Mouse (Mus musculus) heart, embryonic 16.5 days (tissue): ENCODE results near the gene Nr5a1. TPM values are rescaled to one million over a fixed set of nuclear protein-coding genes. Genes with fewer than 3 reads are reported as not detected.

Experiments used
- ATAC-seq: fragments of 200-750 bp; cut with Nextera tagmentation; replicated peaks from 2 replicates; pipeline ENCODE4 v1.8.0; 2017; ENCODE audit warnings: moderate number of reproducible peaks; ENCODE audit not compliant: insufficient read depth, low FRiP score; ENCODE audit errors: extremely low read depth
- H3K27ac ChIP-seq: fragments of 300-500 bp; sonication (generic); 2 replicates; pipeline ENCODE4 v1.5.1; 2014; ENCODE audit warnings: mild to moderate bottlenecking, low read length, control low read depth, moderate library complexity
- H3K27me3 ChIP-seq: fragments of 300-500 bp; sonication (generic); 2 replicates; pipeline ENCODE4 v1.6.1; 2014; ENCODE audit warnings: low read length, mixed read lengths; ENCODE audit not compliant: control insufficient read depth, insufficient read depth
- H3K36me3 ChIP-seq: fragments of 300-500 bp; sonication (generic); 2 replicates; pipeline ENCODE4 v1.6.1; 2014; ENCODE audit not compliant: control insufficient read depth, insufficient read depth
- H3K4me1 ChIP-seq: fragments of 300-500 bp; sonication (generic); 2 replicates; pipeline ENCODE4 v1.6.1; 2014; ENCODE audit warnings: low read length, mixed read lengths; ENCODE audit not compliant: control insufficient read depth, insufficient read depth
- H3K4me2 ChIP-seq: fragments of 300-500 bp; sonication (generic); 2 replicates; pipeline ENCODE4 v1.6.1; 2014; ENCODE audit warnings: low read depth, mild to moderate bottlenecking, control low read depth, low read length
- H3K4me3 ChIP-seq: fragments of 300-500 bp; sonication (generic); 2 replicates; pipeline ENCODE4 v1.5.1; 2014; ENCODE audit warnings: mild to moderate bottlenecking, control low read depth, low read length
- H3K9ac ChIP-seq: fragments of 300-500 bp; sonication (generic); 2 replicates; pipeline ENCODE4 v1.6.1; 2014; ENCODE audit warnings: low read length, control low read depth
- H3K9me3 ChIP-seq: fragments of 300-500 bp; sonication (generic); replicated peaks from 2 replicates; pipeline ENCODE4 v1.6.1; 2016; ENCODE audit warnings: low read length; ENCODE audit not compliant: control insufficient read depth
- WGBS: fragments of 180-500 bp; shearing (Covaris S2); extraction: QIAGEN DNeasy Blood & Tissue Kit; methylation state at CpG from one replicate; pipeline ENCODE4 v1.1.7; 2014; 5-methylcytosine and 5-hydroxymethylcytosine counted together
- polyA plus RNA-seq: library from polyadenylated mRNA; unstranded; fragments of >200 nt; fragmentation: Nextera tagmentation; extraction: Ambion mirVana; gene quantifications from 2 replicates; pipeline ENCODE4 v1.2.1, GENCODE M21; 2015

Nr5a1 gene
- polyA plus RNA-seq, 1 experiment from 2014 or later, result not detected

DNA sequence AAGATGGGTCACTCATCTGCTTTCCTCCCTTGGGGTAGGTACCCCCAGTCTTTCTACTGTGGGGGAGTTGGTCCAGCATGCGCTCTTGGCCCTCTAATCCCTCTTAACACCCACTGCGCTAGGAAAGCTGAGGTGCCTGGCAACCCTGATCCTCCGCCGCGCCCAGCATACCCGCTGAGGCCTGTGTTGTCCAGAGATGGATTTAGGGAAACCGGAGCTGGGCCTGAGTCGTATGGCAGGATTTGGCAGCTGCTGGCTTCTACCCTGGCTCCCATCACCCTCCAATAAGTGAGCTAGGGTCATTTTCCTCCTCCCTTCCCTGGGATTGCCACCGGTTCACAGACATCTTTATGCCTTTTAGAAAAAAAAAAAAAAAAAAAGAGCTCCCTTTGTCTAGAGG is 18.6 kb downstream of the Nr5a1 start:
- no peak overlapping the region for H3K4me2 ChIP-seq
- no peak overlapping the region for H3K4me3 ChIP-seq
- no peaks in the 10 kb centered on the region for H3K4me1 ChIP-seq
- WGBS, result 69% methylated on average over 9 of the region's 9 CpGs
- no peaks in the 10 kb centered on the region for H3K36me3 ChIP-seq
- no peak overlapping the region for H3K27ac ChIP-seq
- peaks cover 22% of the 10 kb centered on the region for H3K27me3 ChIP-seq
- no peaks in the 10 kb centered on the region for H3K9me3 ChIP-seq
- no peak for ATAC-seq
- H3K9ac ChIP-seq, result no peak overlapping the region

- no peak overlapping the region for H3K4me2 ChIP-seq
- H3K9me3 ChIP-seq, result no peaks in the 10 kb centered on the region
- no peak for ATAC-seq
- H3K9ac ChIP-seq, result no peak overlapping the region
- H3K36me3 ChIP-seq, result no peaks in the 10 kb centered on the region
- H3K27me3 ChIP-seq, result peaks cover 21% of the 10 kb centered on the region
- 8% methylated on average over 8 of the region's 8 CpGs for WGBS
- H3K4me1 ChIP-seq, result peaks cover 5% of the 10 kb centered on the region
- H3K27ac ChIP-seq, result no peak overlapping the region
- H3K4me3 ChIP-seq, result no peak overlapping the region
Measured at GRCm38 (mm10) chr2:38691542-38691941, 22.8 kb downstream of the Nr5a1 start.

DNA sequence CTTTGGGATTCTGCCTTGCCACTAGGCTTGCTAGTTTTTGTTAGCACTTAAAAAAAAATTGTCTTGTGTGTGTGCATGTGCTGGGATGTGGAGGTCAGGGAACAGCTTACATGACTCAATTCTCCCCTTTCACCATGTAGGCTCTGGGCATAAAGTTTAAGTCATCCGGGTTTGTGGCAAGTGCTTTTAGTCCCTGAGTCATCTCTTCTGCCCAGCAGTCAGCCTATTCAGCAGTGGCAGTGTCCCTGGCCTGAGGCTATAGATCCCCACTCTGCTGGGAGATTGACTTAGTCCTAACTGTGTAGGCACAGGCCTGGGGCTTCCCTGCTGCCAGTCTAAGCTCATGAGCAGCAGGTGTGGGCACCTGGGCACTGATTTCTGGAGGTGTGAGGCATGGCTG is 24.5 kb downstream of the Nr5a1 start:
- H3K4me2 ChIP-seq, result no peak overlapping the region
- no peak overlapping the region for H3K9ac ChIP-seq
- no peak for ATAC-seq
- H3K36me3 ChIP-seq, result no peaks in the 10 kb centered on the region
- WGBS, result 79% methylated on average over 1 of the region's 1 CpGs
- peaks cover 5% of the 10 kb centered on the region for H3K4me1 ChIP-seq
- no peak overlapping the region for H3K27ac ChIP-seq
- no peaks in the 10 kb centered on the region for H3K9me3 ChIP-seq
- peaks cover 13% of the 10 kb centered on the region for H3K27me3 ChIP-seq
- H3K4me3 ChIP-seq, result no peak overlapping the region

- no peak for ATAC-seq
- H3K9ac ChIP-seq, result peak overlapping the region; percentile 34; the same call in 1 of the 2 replicates
- H3K4me1 ChIP-seq, result peaks cover 5% of the 10 kb centered on the region
- H3K9me3 ChIP-seq, result no peaks in the 10 kb centered on the region
- no peaks in the 10 kb centered on the region for H3K36me3 ChIP-seq
- WGBS, result 5% methylated on average over 29 of the region's 29 CpGs
- peaks cover 12% of the 10 kb centered on the region for H3K27me3 ChIP-seq
- H3K27ac ChIP-seq, result no peak overlapping the region
- H3K4me3 ChIP-seq, result peak overlapping the region; percentile 30
- H3K4me2 ChIP-seq, result peak overlapping the region; percentile 60
Measured at GRCm38 (mm10) chr2:38688791-38689520, 25.4 kb downstream of the Nr5a1 start.

- Histone ChIP-seq H3K4me2 (no peak overlapping the region), H3K4me3 (no peak overlapping the region), H3K36me3 (no peaks in the 10 kb centered on the region), H3K4me1 (peaks cover 5% of the 10 kb centered on the region), H3K9ac (no peak overlapping the region), H3K9me3 (no peaks in the 10 kb centered on the region), H3K27me3 (peaks cover 8% of the 10 kb centered on the region), H3K27ac (no peak overlapping the region)
- WGBS, result 61% methylated on average over 3 of the region's 3 CpGs
- no peak for ATAC-seq
Measured at GRCm38 (mm10) chr2:38685746-38686145, 28.6 kb downstream of the Nr5a1 start.

GRCm38 (mm10) chr2:38683083-38683482 is 31.3 kb downstream of the Nr5a1 start:
- ATAC-seq, result no peak
- no peaks in the 10 kb centered on the region; the same call in 1 of the 2 replicates for H3K27me3 ChIP-seq
- H3K4me3 ChIP-seq, result no peak overlapping the region

GRCm38 (mm10) chr2:38682209-38682608 is 32.1 kb downstream of the Nr5a1 start:
- H3K27me3 ChIP-seq, result no peaks in the 10 kb centered on the region; the same call in 1 of the 2 replicates
- H3K9me3 ChIP-seq, result no peaks in the 10 kb centered on the region
- no peak for ATAC-seq
- no peak overlapping the region for H3K4me2 ChIP-seq
- no peaks in the 10 kb centered on the region for H3K36me3 ChIP-seq
- H3K4me1 ChIP-seq, result no peaks in the 10 kb centered on the region
- H3K4me3 ChIP-seq, result no peak overlapping the region
- WGBS, result 85% methylated on average over 5 of the region's 5 CpGs
- H3K9ac ChIP-seq, result no peak overlapping the region
- H3K27ac ChIP-seq, result no peak overlapping the region

More at GRCm38 (mm10) chr2:38683083-38683482, 31.3 kb downstream of the Nr5a1 start:
- WGBS, result 61% methylated on average over 5 of the region's 5 CpGs
- Histone ChIP-seq H3K27ac (no peak overlapping the region), H3K4me2 (no peak overlapping the region), H3K36me3 (no peaks in the 10 kb centered on the region), H3K9me3 (no peaks in the 10 kb centered on the region), H3K4me1 (no peaks in the 10 kb centered on the region), H3K9ac (no peak overlapping the region)

DNA sequence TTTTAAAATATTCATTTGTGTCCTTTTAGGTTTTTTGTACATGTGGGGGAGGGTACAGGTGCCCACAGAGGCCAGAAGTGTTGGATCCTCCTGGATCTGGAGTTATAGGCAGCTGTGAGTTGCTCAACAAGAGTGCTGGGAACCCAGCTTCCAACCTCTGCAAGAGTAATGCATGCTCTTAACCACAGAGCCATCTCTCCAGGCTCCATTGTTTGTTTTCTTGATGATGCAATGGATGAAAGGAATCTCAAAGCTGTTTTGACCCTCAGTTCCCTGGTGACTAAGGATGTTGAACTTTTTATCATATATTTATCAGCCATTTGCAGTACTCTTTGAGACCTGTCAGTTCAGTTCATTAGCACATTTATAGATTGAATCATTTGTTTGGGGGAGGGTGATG is 35.4 kb downstream of the Nr5a1 start:
- H3K4me1 ChIP-seq, result no peaks in the 10 kb centered on the region
- H3K36me3 ChIP-seq, result no peaks in the 10 kb centered on the region
- H3K27ac ChIP-seq, result no peak overlapping the region
- no peak overlapping the region for H3K9ac ChIP-seq
- H3K4me2 ChIP-seq, result no peak overlapping the region
- H3K9me3 ChIP-seq, result no peaks in the 10 kb centered on the region
- H3K4me3 ChIP-seq, result no peak overlapping the region
- no peak for ATAC-seq
- no peaks in the 10 kb centered on the region for H3K27me3 ChIP-seq

DNA sequence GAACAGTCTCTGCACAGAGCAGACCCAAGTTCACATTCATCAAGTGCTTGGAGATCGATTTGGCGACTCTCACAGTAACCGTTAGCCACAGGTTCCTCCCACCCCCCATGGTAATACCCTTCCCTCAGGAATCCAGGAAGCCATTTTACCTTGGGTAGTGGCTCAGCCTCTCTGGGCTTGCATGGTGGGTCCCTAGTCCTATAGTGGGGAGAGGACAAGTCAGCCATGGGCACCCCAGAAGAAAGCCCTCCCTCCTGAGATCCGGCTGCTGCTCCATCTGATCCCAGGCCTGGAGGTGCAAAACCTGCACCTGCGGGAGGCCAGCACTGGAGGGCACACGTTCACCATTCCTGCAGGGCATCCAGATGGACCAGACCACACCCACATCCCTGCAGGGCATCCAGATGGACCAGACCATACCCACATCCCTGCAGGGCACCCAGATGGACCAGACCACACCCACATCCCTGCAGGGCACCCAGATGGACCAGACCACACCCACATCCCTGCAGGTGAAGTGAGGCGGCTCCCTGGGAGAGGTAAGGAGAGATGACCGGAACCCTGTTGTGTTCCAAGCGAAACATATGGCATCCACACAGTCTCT is 38.9 kb downstream of the Nr5a1 start:
- WGBS, result 53% methylated on average over 9 of the region's 9 CpGs
- H3K36me3 ChIP-seq, result no peaks in the 10 kb centered on the region
- no peak for ATAC-seq

More for the DNA sequence above, 38.9 kb downstream of the Nr5a1 start:
- Histone ChIP-seq H3K9ac (no peak overlapping the region), H3K9me3 (no peaks in the 10 kb centered on the region), H3K4me1 (no peaks in the 10 kb centered on the region), H3K4me2 (no peak overlapping the region), H3K27ac (no peak overlapping the region), H3K27me3 (peaks cover 11% of the 10 kb centered on the region), H3K4me3 (no peak overlapping the region)
